Mouse (Mus musculus) lung, postnatal 0 days (tissue): Measurements from ENCODE around the gene Ano10.

Experiments
- CTCF ChIP-seq: IDR thresholded peaks from 2 replicates; pipeline ENCODE4 v1.5.1; 2016; ENCODE audit warnings: antibody characterized with exemption, mild to moderate bottlenecking
- EP300 ChIP-seq: IDR thresholded peaks from 2 replicates; pipeline ENCODE4 v1.6.1; 2016; ENCODE audit warnings: antibody characterized with exemption, mild to moderate bottlenecking, control low read depth

DNA sequence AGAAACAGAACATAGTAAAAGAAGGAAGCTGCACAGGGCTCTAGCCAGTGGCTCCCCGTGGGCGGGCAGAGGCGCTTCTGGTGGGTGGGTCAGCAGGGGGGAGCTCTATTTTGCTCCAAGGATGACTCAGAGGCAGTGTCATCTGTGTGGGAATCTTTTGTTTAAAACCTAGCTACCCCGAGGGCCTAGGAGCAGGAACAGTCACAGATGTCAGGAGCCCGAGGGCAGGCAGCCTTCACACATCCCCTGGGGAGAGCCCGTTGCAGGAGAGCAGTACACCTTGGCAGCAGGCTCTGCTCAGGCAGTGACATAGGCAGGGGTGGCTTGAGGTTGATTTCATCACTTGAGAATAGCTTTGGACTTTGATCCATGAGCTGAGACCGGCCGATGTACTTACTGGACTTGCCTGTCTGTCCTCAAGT is 43.3 kb upstream of the Ano10 start:
- TF ChIP-seq CTCF (no peak), EP300 (no peak)
